Mouse (Mus musculus) midbrain, embryonic 13.5 days (tissue): ENCODE measurements around the gene Dcakd. TPM values are rescaled to one million over a fixed set of nuclear protein-coding genes. Genes with fewer than 3 reads are reported as not detected.

Experiments
- ATAC-seq: fragments of 200-750 bp; cut with Nextera tagmentation; 2 replicates; pipeline ENCODE4 v1.8.0; 2017; ENCODE audit warnings: mild to moderate bottlenecking, moderate TSS enrichment, moderate library complexity
- H3K27ac ChIP-seq: fragments of 300-500 bp; sonication (generic); 2 replicates; pipeline ENCODE4 v1.5.1; 2015; ENCODE audit warnings: inconsistent platforms, mild to moderate bottlenecking, moderate library complexity
- H3K27me3 ChIP-seq: fragments of 300-500 bp; sonication (generic); 2 replicates; pipeline ENCODE4 v1.6.1; 2015; ENCODE audit warnings: mild to moderate bottlenecking, inconsistent platforms
- H3K36me3 ChIP-seq: fragments of 300-500 bp; sonication (generic); 2 replicates; pipeline ENCODE4 v1.6.1; 2015; ENCODE audit warnings: mild to moderate bottlenecking, inconsistent platforms
- H3K4me1 ChIP-seq: fragments of 300-500 bp; sonication (generic); replicated peaks from 2 replicates; pipeline ENCODE4 v1.6.1; 2015; ENCODE audit warnings: inconsistent platforms
- H3K4me2 ChIP-seq: fragments of 300-500 bp; sonication (generic); replicated peaks from 2 replicates; pipeline ENCODE4 v1.6.1; 2015; ENCODE audit warnings: moderate library complexity, mild to moderate bottlenecking, inconsistent platforms
- H3K4me3 ChIP-seq: fragments of 300-500 bp; sonication (generic); replicated peaks from 2 replicates; pipeline ENCODE4 v1.5.1; 2015; ENCODE audit warnings: mild to moderate bottlenecking, inconsistent platforms
- H3K9ac ChIP-seq: fragments of 300-500 bp; sonication (generic); replicated peaks from 2 replicates; pipeline ENCODE4 v1.6.1; 2015; ENCODE audit warnings: mild to moderate bottlenecking, inconsistent platforms
- H3K9me3 ChIP-seq: fragments of 300-500 bp; sonication (generic); 2 replicates; pipeline ENCODE4 v1.6.1; 2016; ENCODE audit warnings: mild to moderate bottlenecking, inconsistent platforms
- WGBS: fragments of 180-500 bp; shearing (Covaris S2); methylation state at CpG from one replicate; pipeline ENCODE4 v1.1.7; 2015; 5-methylcytosine and 5-hydroxymethylcytosine counted together
- polyA plus RNA-seq: library from polyadenylated mRNA; unstranded; fragments of >200 nt; fragmentation: Nextera tagmentation; extraction: Ambion mirVana; gene quantifications from 2 replicates; pipeline ENCODE4 v1.2.1, GENCODE M21; 2015

The Dcakd gene
- polyA plus RNA-seq, 1 experiment from 2014 or later: 178 TPM

GRCm38 (mm10) chr11:103038037-103038436, 9.9 kb upstream of the Dcakd start:
- no peak overlapping the region for H3K9ac ChIP-seq
- H3K27me3 ChIP-seq: no peaks in the 10 kb centered on the region
- no peak for ATAC-seq
- WGBS: 93% methylated on average over 6 of the region's 6 CpGs
- H3K4me3 ChIP-seq: no peak overlapping the region
- H3K27ac ChIP-seq: no peak overlapping the region
- 0 out of 2 replicates have a peak, but pooled peaks cover 3% of the 10 kb centered on the region for H3K4me1 ChIP-seq
- peaks cover 22% of the 10 kb centered on the region for H3K36me3 ChIP-seq
- no peak overlapping the region for H3K4me2 ChIP-seq
- H3K9me3 ChIP-seq: no peaks in the 10 kb centered on the region

- no peak overlapping the region for H3K27ac ChIP-seq
- peaks cover 19% of the 10 kb centered on the region for H3K36me3 ChIP-seq
- no peaks in the 10 kb centered on the region for H3K9me3 ChIP-seq
- no peaks in the 10 kb centered on the region for H3K4me1 ChIP-seq
- H3K27me3 ChIP-seq: no peaks in the 10 kb centered on the region
- no peak overlapping the region for H3K9ac ChIP-seq
- 86% methylated on average over 8 of the region's 8 CpGs for WGBS
- ATAC-seq: no peak
- H3K4me3 ChIP-seq: no peak overlapping the region
- H3K4me2 ChIP-seq: no peak overlapping the region
These were observed 8.8 kb upstream of the Dcakd start for GRCm38 (mm10) chr11:103036881-103037465.

- H3K27me3 ChIP-seq: no peaks in the 10 kb centered on the region
- ATAC-seq: no peak
- H3K4me2 ChIP-seq: no peak overlapping the region
- H3K4me1 ChIP-seq: peaks cover 3% of the 10 kb centered on the region
- no peak overlapping the region for H3K9ac ChIP-seq
- no peaks in the 10 kb centered on the region for H3K9me3 ChIP-seq
- no peak overlapping the region for H3K27ac ChIP-seq
- 90% methylated on average over 6 of the region's 6 CpGs for WGBS
- H3K4me3 ChIP-seq: no peak overlapping the region
- H3K36me3 ChIP-seq: peaks cover 19% of the 10 kb centered on the region
These were observed 6.9 kb upstream of the Dcakd start for GRCm38 (mm10) chr11:103035007-103035406.

- Histone ChIP-seq H3K27ac (no peak overlapping the region), H3K4me3 (no peak overlapping the region), H3K9me3 (no peaks in the 10 kb centered on the region), H3K27me3 (no peaks in the 10 kb centered on the region), H3K9ac (no peak overlapping the region), H3K36me3 (peaks cover 11% of the 10 kb centered on the region), H3K4me1 (peaks cover 16% of the 10 kb centered on the region), H3K4me2 (no peak overlapping the region)
- ATAC-seq: no peak
- 94% methylated on average over 3 of the region's 3 CpGs for WGBS
These were observed 4.9 kb upstream of the Dcakd start for GRCm38 (mm10) chr11:103033030-103033429.

- Histone ChIP-seq H3K4me3 (peak overlapping the region; percentile 71), H3K27ac (peak overlapping the region; percentile 56; the same call in 1 of the 2 replicates), H3K27me3 (no peaks in the 10 kb centered on the region), H3K9me3 (no peaks in the 10 kb centered on the region), H3K4me1 (peaks cover 26% of the 10 kb centered on the region), H3K4me2 (peak overlapping the region; percentile 70), H3K9ac (peak overlapping the region; percentile 62), H3K36me3 (peaks cover 7% of the 10 kb centered on the region; the same call in 1 of the 2 replicates)
- no peak for ATAC-seq
- WGBS: 17% methylated on average over 8 of the region's 8 CpGs
These were observed 460 bp downstream of the Dcakd start for GRCm38 (mm10) chr11:103027570-103028175.

GRCm38 (mm10) chr11:103026901-103027300, 1.2 kb downstream of the Dcakd start:
- Histone ChIP-seq H3K4me1 (peaks cover 26% of the 10 kb centered on the region), H3K4me3 (no peak overlapping the region), H3K9ac (no peak overlapping the region), H3K4me2 (no peak overlapping the region), H3K36me3 (peaks cover 7% of the 10 kb centered on the region; the same call in 1 of the 2 replicates), H3K9me3 (no peaks in the 10 kb centered on the region), H3K27me3 (no peaks in the 10 kb centered on the region), H3K27ac (no peak overlapping the region)
- 94% methylated on average over 3 of the region's 3 CpGs for WGBS
- ATAC-seq: no peak

- no peak for ATAC-seq
- H3K27ac ChIP-seq: no peak overlapping the region
- H3K36me3 ChIP-seq: peaks cover 7% of the 10 kb centered on the region; the same call in 1 of the 2 replicates
- peaks cover 12% of the 10 kb centered on the region for H3K4me1 ChIP-seq
- no peaks in the 10 kb centered on the region for H3K9me3 ChIP-seq
- H3K4me3 ChIP-seq: no peak overlapping the region
- H3K9ac ChIP-seq: no peak overlapping the region
- no peaks in the 10 kb centered on the region for H3K27me3 ChIP-seq
- WGBS: 86% methylated on average over 3 of the region's 3 CpGs
- no peak overlapping the region for H3K4me2 ChIP-seq
These were observed 4.2 kb downstream of the Dcakd start for GRCm38 (mm10) chr11:103023974-103024373.

- no peaks in the 10 kb centered on the region for H3K27me3 ChIP-seq
- no peak overlapping the region for H3K4me3 ChIP-seq
- ATAC-seq: no peak
- H3K9me3 ChIP-seq: no peaks in the 10 kb centered on the region
- H3K27ac ChIP-seq: no peak overlapping the region
- WGBS: 70% methylated on average over 3 of the region's 3 CpGs
- H3K4me2 ChIP-seq: no peak overlapping the region
- H3K9ac ChIP-seq: no peak overlapping the region
- peaks cover 7% of the 10 kb centered on the region; the same call in 1 of the 2 replicates for H3K36me3 ChIP-seq
- peaks cover 5% of the 10 kb centered on the region for H3K4me1 ChIP-seq
These were observed 7.3 kb downstream of the Dcakd start for GRCm38 (mm10) chr11:103020713-103021335.

GRCm38 (mm10) chr11:103019325-103019724, 8.8 kb downstream of the Dcakd start:
- H3K4me2 ChIP-seq: no peak overlapping the region
- H3K4me1 ChIP-seq: peaks cover 18% of the 10 kb centered on the region
- H3K27ac ChIP-seq: no peak overlapping the region
- no peak for ATAC-seq
- no peak overlapping the region for H3K9ac ChIP-seq
- no peaks in the 10 kb centered on the region for H3K27me3 ChIP-seq
- H3K36me3 ChIP-seq: no peaks in the 10 kb centered on the region
- no peaks in the 10 kb centered on the region for H3K9me3 ChIP-seq
- WGBS: 91% methylated on average over 7 of the region's 7 CpGs
- H3K4me3 ChIP-seq: no peak overlapping the region

- ATAC-seq: no peak
- 78% methylated on average over 6 of the region's 6 CpGs for WGBS
These were observed 9.3 kb downstream of the Dcakd start for GRCm38 (mm10) chr11:103018860-103019259.

GRCm38 (mm10) chr11:103017661-103018060, 10.5 kb downstream of the Dcakd start:
- Histone ChIP-seq H3K27me3 (no peaks in the 10 kb centered on the region), H3K9ac (no peak overlapping the region), H3K27ac (no peak overlapping the region), H3K4me1 (peaks cover 24% of the 10 kb centered on the region), H3K9me3 (no peaks in the 10 kb centered on the region), H3K4me2 (no peak overlapping the region), H3K36me3 (peaks cover 9% of the 10 kb centered on the region), H3K4me3 (no peak overlapping the region)
- WGBS: 78% methylated on average over 9 of the region's 9 CpGs
- no peak for ATAC-seq

More at GRCm38 (mm10) chr11:103018860-103019259, 9.3 kb downstream of the Dcakd start:
- H3K9ac ChIP-seq: no peak overlapping the region
- no peak overlapping the region for H3K4me2 ChIP-seq
- H3K4me1 ChIP-seq: peaks cover 18% of the 10 kb centered on the region
- H3K27ac ChIP-seq: no peak overlapping the region
- no peaks in the 10 kb centered on the region for H3K27me3 ChIP-seq
- no peaks in the 10 kb centered on the region for H3K9me3 ChIP-seq
- no peak overlapping the region for H3K4me3 ChIP-seq
- H3K36me3 ChIP-seq: no peaks in the 10 kb centered on the region

- ATAC-seq: peak; percentile 99
- under 1% methylated on average over 41 of the region's 41 CpGs for WGBS
- H3K9me3 ChIP-seq: no peaks in the 10 kb centered on the region
These were observed 11.2 kb downstream of the Dcakd start for GRCm38 (mm10) chr11:103016930-103017329.

More at GRCm38 (mm10) chr11:103016930-103017329, 11.2 kb downstream of the Dcakd start:
- H3K27me3 ChIP-seq: no peaks in the 10 kb centered on the region
- H3K4me1 ChIP-seq: peaks cover 24% of the 10 kb centered on the region
- H3K36me3 ChIP-seq: peaks cover 11% of the 10 kb centered on the region
- peak overlapping the region; percentile 61 for H3K4me2 ChIP-seq
- peak overlapping the region; percentile 80 for H3K4me3 ChIP-seq
- peak overlapping the region; percentile 86 for H3K9ac ChIP-seq
- H3K27ac ChIP-seq: peak overlapping the region; percentile 95
